ENCODE assay signal across 8 mouse cellular contexts in genomic region chr12:53252572-53253422, GRCm38 (mm10). TPM values are rescaled to one million over a fixed set of nuclear protein-coding genes. Genes with fewer than 3 reads are reported as not detected.
DNase-seq lines count a peak whose midpoint lies in the region; ATAC-seq and TF ChIP-seq lines count a peak whose summit lies in the region.

No protein-coding gene starts in this region.

- H3K27ac ChIP-seq in left cerebral cortex, adult 2 months, result peak overlapping the region; percentile 47; the same call in 1 of the 2 replicates
- peak overlapping the region; percentile 99 for H3K27ac ChIP-seq in forebrain, embryonic 10.5 days
- peak overlapping the region; percentile 98 for H3K27ac ChIP-seq in hindbrain, embryonic 14.5 days
- H3K27ac ChIP-seq in liver, adult 2 months (replicated peaks; ENCODE audit: insufficient read depth, low read depth, low read length), result no peak overlapping the region
- peak overlapping the region; percentile 93 for H3K27ac ChIP-seq in neural tube, embryonic 15.5 days (replicated peaks)

- peak overlapping the region; percentile 57 for H3K4me3 ChIP-seq in left cerebral cortex, adult 2 months
- peak overlapping the region; percentile 86 for H3K4me3 ChIP-seq in forebrain, embryonic 10.5 days
- H3K4me3 ChIP-seq in hindbrain, embryonic 14.5 days (replicated peaks; ENCODE audit: low read length), result peak overlapping the region; percentile 89
- H3K4me3 ChIP-seq in liver, adult 2 months (ENCODE audit: insufficient read depth, low read depth, low read length), result peak overlapping the region; percentile 59; the same call in 1 of the 2 replicates
- H3K4me3 ChIP-seq in neural tube, embryonic 15.5 days (replicated peaks), result peak overlapping the region; percentile 73

- H3K4me2 ChIP-seq in hindbrain, embryonic 14.5 days (replicated peaks), result peak overlapping the region; percentile 85
- peak overlapping the region; percentile 63 for H3K4me2 ChIP-seq in neural tube, embryonic 15.5 days

- WGBS in forebrain, embryonic 10.5 days, result under 1% methylated on average over 112 of the region's 115 CpGs
- under 1% methylated on average over 82 of the region's 115 CpGs for WGBS in hindbrain, embryonic 14.5 days
- WGBS in liver, adult 2 months, result 4% methylated on average over 109 of the region's 115 CpGs
- under 1% methylated on average over 52 of the region's 115 CpGs for WGBS in neural tube, embryonic 15.5 days

- TF ChIP-seq CTCF in left cerebral cortex, adult 2 months (IDR thresholded peaks at IDR 0.05), result peak; percentile 5
- TF ChIP-seq CTCF in liver, adult 2 months (IDR thresholded peaks at IDR 0.05; ENCODE audit: low read depth, low read length), result no peak

- peak overlapping the region; percentile 97 for H3K9ac ChIP-seq in hindbrain, embryonic 14.5 days
- H3K9ac ChIP-seq in liver, adult 2 months (ENCODE audit: low read depth, low read length), result no peak overlapping the region; the same call in 1 of the 2 replicates
- peak overlapping the region; percentile 77 for H3K9ac ChIP-seq in neural tube, embryonic 15.5 days (replicated peaks)

- ATAC-seq in hindbrain, embryonic 14.5 days (ENCODE audit: low FRiP score), result peak; percentile 22; the same call in 1 of the 2 replicates
- peak; percentile 46; the same call in 1 of the 2 replicates for ATAC-seq in neural tube, embryonic 15.5 days (ENCODE audit: low FRiP score)

- H3K36me3 ChIP-seq in forebrain, embryonic 10.5 days (replicated peaks), result no peaks in the 10 kb centered on the region
- H3K36me3 ChIP-seq in hindbrain, embryonic 14.5 days (replicated peaks; ENCODE audit: control insufficient read depth, insufficient read depth), result no peaks in the 10 kb centered on the region
- no peaks in the 10 kb centered on the region for H3K36me3 ChIP-seq in liver, adult 2 months (ENCODE audit: control insufficient read depth, insufficient read depth, low read length)
- H3K36me3 ChIP-seq in neural tube, embryonic 15.5 days, result no peaks in the 10 kb centered on the region

- peaks cover 68% of the 10 kb centered on the region for H3K4me1 ChIP-seq in forebrain, embryonic 10.5 days
- peaks cover 21% of the 10 kb centered on the region for H3K4me1 ChIP-seq in hindbrain, embryonic 14.5 days (replicated peaks; ENCODE audit: control insufficient read depth, insufficient read depth, low read length)
- no peaks in the 10 kb centered on the region for H3K4me1 ChIP-seq in liver, adult 2 months (ENCODE audit: control insufficient read depth, insufficient read depth, low read length)
- H3K4me1 ChIP-seq in neural tube, embryonic 15.5 days, result peaks cover 31% of the 10 kb centered on the region

- peak; percentile 25 to 28 for DNase-seq in left cerebral cortex, adult 2 months (ENCODE audit: extremely low spot score in 1 of 2, low spot score in 2 of 2)
- no peak for DNase-seq in left cerebral cortex, adult 9 months (ENCODE audit: low spot score in 2 of 2)
- peak; percentile 50 for DNase-seq in adrenal gland, postnatal 25 days
- DNase-seq in forebrain, embryonic 10.5 days (ENCODE audit: extremely low spot score, low spot score), result peak; percentile 61
- DNase-seq in hindbrain, embryonic 14.5 days (ENCODE audit: low spot score), result peak; percentile 57
- DNase-seq in liver, adult 2 months (ENCODE audit: extremely low read depth, low read depth, low spot score), result no peak
- DNase-seq in urinary bladder, postnatal 10 days (ENCODE audit: low spot score), result no peak

- intact Hi-C loops in left cerebral cortex, adult 2 months (cut with DNase I), result loop anchor here (5.0 kb wide), 3 partner anchors 85 to 805 kb away; no protein-coding TSS in a partner anchor

- H3K27me3 ChIP-seq in forebrain, embryonic 10.5 days (ENCODE audit: poor library complexity, severe bottlenecking), result peaks cover 51% of the 10 kb centered on the region
- peaks cover 5% of the 10 kb centered on the region; the same call in 1 of the 2 replicates for H3K27me3 ChIP-seq in hindbrain, embryonic 14.5 days (ENCODE audit: control insufficient read depth, insufficient read depth, low read length)
- H3K27me3 ChIP-seq in liver, adult 2 months (ENCODE audit: control insufficient read depth, insufficient read depth, low read length), result peaks cover 28% of the 10 kb centered on the region
- H3K27me3 ChIP-seq in neural tube, embryonic 15.5 days (replicated peaks), result no peaks in the 10 kb centered on the region

- H3K9me3 ChIP-seq in forebrain, embryonic 10.5 days, result no peaks in the 10 kb centered on the region
- no peaks in the 10 kb centered on the region for H3K9me3 ChIP-seq in hindbrain, embryonic 14.5 days (ENCODE audit: control insufficient read depth, low read length)
- no peaks in the 10 kb centered on the region for H3K9me3 ChIP-seq in neural tube, embryonic 15.5 days (replicated peaks)

- no peaks in the 10 kb centered on the region for H3K79me2 ChIP-seq in liver, adult 2 months (ENCODE audit: control insufficient read depth, insufficient read depth, low read length)

- TF ChIP-seq POLR2A in liver, adult 2 months (IDR thresholded peaks at IDR 0.05; ENCODE audit: extremely low read depth, insufficient read depth, low read length), result no peak

RNA-seq across cellular contexts. Expression of gene Npas3, which starts 4.3 kb away (rescaled TPM):
- total RNA-seq in left cerebral cortex, adult 2 months (2021), result 10 to 100 TPM; 18.0 to 21.1 TPM
- total RNA-seq in adrenal gland, postnatal 25 days (2021), result 2.7 and 3.0 TPM in 2 replicates
- polyA plus RNA-seq in forebrain, embryonic 10.5 days (2016; fragmentation: Nextera tagmentation; extraction: Ambion mirVana), result 7.2 and 8.6 TPM in 2 replicates
- polyA plus RNA-seq in hindbrain, embryonic 14.5 days (2014; fragmentation: Nextera tagmentation; extraction: Ambion mirVana), result 25.9 and 31.5 TPM in 2 replicates
- total RNA-seq in liver, adult 2 months (2014; rRNA removed), result 0.07 TPM in 1 of 2 replicates, not detected in the other
- 0.04 TPM in 1 of 2 replicates, not detected in the other for polyA plus RNA-seq in liver, adult 2 months (2012; rRNA removed)
- 19.9 and 23.2 TPM in 2 replicates for polyA plus RNA-seq in neural tube, embryonic 15.5 days (2015; fragmentation: Nextera tagmentation; extraction: Ambion mirVana)

Comparison
In these comparisons a context has a peak if more than half of its experiments do, and no peak if none do; other contexts are left out.
1. DNase-seq: peak in left cerebral cortex, adult 2 months (2 of 2), adrenal gland, postnatal 25 days (single experiment), forebrain, embryonic 10.5 days (single experiment) and hindbrain, embryonic 14.5 days (single experiment); none in left cerebral cortex, adult 9 months (0 of 2), liver, adult 2 months (single experiment) and urinary bladder, postnatal 10 days (single experiment).
2. Peak in every context shown above with its lines, with median percentiles within 50 percentile points of each other: H3K4me3 ChIP-seq.